Mouse (Mus musculus) MEL (cell line): ENCODE data around the gene Fam181a. TPM values are rescaled to one million over a fixed set of nuclear protein-coding genes. Genes with fewer than 3 reads are reported as not detected.

ENCODE experiments used
- DNase-seq: peaks from one replicate; pipeline ENCODE4 v3.0.0; 2011; ENCODE audit warnings: low read depth, low spot score
- H3K27ac ChIP-seq: 2 replicates; pipeline ENCODE4 v1.5.1; 2012; ENCODE audit warnings: low read depth, mild to moderate bottlenecking, control low read depth, low read length, moderate library complexity; ENCODE audit not compliant: control insufficient read depth
- H3K27me3 ChIP-seq, 2 experiments: fragments of 150-350 bp in 1 of 2; sonication (generic) in 1 of 2; 2 replicates each; pipeline ENCODE4 v1.6.1; 2012; ENCODE audit warnings: low read length in 2 of 2, mild to moderate bottlenecking in 2 of 2, improper control_type of control experiment in 1 of 2, moderate library complexity in 1 of 2; ENCODE audit not compliant: insufficient read depth in 2 of 2, control insufficient read depth in 1 of 2
- H3K36me3 ChIP-seq, 2 experiments: 2 replicates each; pipeline ENCODE4 v1.6.1; 2012 to 2014; ENCODE audit warnings: low read length in 2 of 2, improper control_type of control experiment in 1 of 2, inconsistent platforms in 1 of 2, mild to moderate bottlenecking in 1 of 2; ENCODE audit not compliant: insufficient read depth in 2 of 2, control insufficient read depth in 1 of 2
- H3K4me1 ChIP-seq, 2 experiments: fragments of 150-350 bp in 1 of 2; sonication (generic) in 1 of 2; 2 replicates each; pipeline ENCODE4 v1.6.1; 2012; ENCODE audit warnings: low read length in 2 of 2, improper control_type of control experiment in 1 of 2, mild to moderate bottlenecking in 1 of 2; ENCODE audit not compliant: insufficient read depth in 2 of 2, control insufficient read depth in 1 of 2
- H3K4me3 ChIP-seq, 2 experiments: fragments of 150-350 bp in 1 of 2; sonication (generic) in 1 of 2; 2 replicates each; pipeline ENCODE4 v1.5.1; 2012; ENCODE audit warnings: low read depth in 2 of 2, low read length in 2 of 2, mild to moderate bottlenecking in 2 of 2, moderate library complexity in 2 of 2, control low read depth in 1 of 2, improper control_type of control experiment in 1 of 2; ENCODE audit not compliant: control insufficient read depth in 1 of 2, insufficient read depth in 1 of 2
- H3K79me2 ChIP-seq: 2 replicates; pipeline ENCODE4 v1.6.1; 2012; ENCODE audit warnings: mild to moderate bottlenecking, low read length, moderate library complexity; ENCODE audit not compliant: control insufficient read depth, poor library complexity, insufficient read depth
- H3K9ac ChIP-seq: 2 replicates; pipeline ENCODE4 v1.6.1; 2012; ENCODE audit warnings: low read depth, mild to moderate bottlenecking, control low read depth, low read length, moderate library complexity; ENCODE audit not compliant: control insufficient read depth, poor library complexity, severe bottlenecking
- H3K9me3 ChIP-seq: fragments of 150-350 bp; sonication (generic); replicated peaks from 2 replicates; pipeline ENCODE4 v1.6.1; 2012; ENCODE audit warnings: mild to moderate bottlenecking, low read length, improper control_type of control experiment, moderate library complexity; ENCODE audit not compliant: insufficient read depth
- CHD1 ChIP-seq: IDR thresholded peaks from 2 replicates; pipeline ENCODE4 v1.6.1; 2012; ENCODE audit warnings: low read depth, mild to moderate bottlenecking, inconsistent platforms, low read length, improper control_type of control experiment
- CTCF ChIP-seq, 3 experiments: IDR thresholded peaks in 2 of 3; conservative IDR thresholded peaks in 1 of 3; 2 replicates each; pipeline ENCODE4 v1.5.1; 2011 to 2012; ENCODE audit warnings: low read length in 3 of 3, low read depth in 2 of 3, mild to moderate bottlenecking in 2 of 3, improper control_type of control experiment in 1 of 3, inconsistent platforms in 1 of 3, mixed read lengths in 1 of 3, moderate library complexity in 1 of 3; ENCODE audit not compliant: control insufficient read depth in 1 of 3, insufficient read depth in 1 of 3, poor library complexity in 1 of 3, severe bottlenecking in 1 of 3
- ELF1 ChIP-seq: IDR thresholded peaks from 2 replicates; pipeline ENCODE4 v1.6.1; 2014; ENCODE audit warnings: low read depth, mild to moderate bottlenecking, inconsistent platforms, low read length, improper control_type of control experiment, moderate library complexity
- EP300 ChIP-seq, 2 experiments: IDR thresholded peaks; 2 replicates each; pipeline ENCODE4 v1.6.1; 2011; ENCODE audit warnings: improper control_type of control experiment in 2 of 2, low read length in 2 of 2, low read depth in 1 of 2, mild to moderate bottlenecking in 1 of 2
- GABPA ChIP-seq: IDR thresholded peaks from 2 replicates; pipeline ENCODE4 v1.6.1; 2012; ENCODE audit warnings: low read depth, mild to moderate bottlenecking, inconsistent platforms, low read length, improper control_type of control experiment, moderate library complexity
- HCFC1 ChIP-seq: IDR thresholded peaks from 2 replicates; pipeline ENCODE4 v1.6.1; 2012; ENCODE audit warnings: low read depth, mild to moderate bottlenecking, inconsistent platforms, low read length, improper control_type of control experiment, moderate library complexity
- JUND ChIP-seq: IDR thresholded peaks from 2 replicates; pipeline ENCODE4 v1.6.1; 2011; ENCODE audit warnings: low read depth, mild to moderate bottlenecking, improper control_type of control experiment, low read length
- KAT2A ChIP-seq: conservative IDR thresholded peaks from 2 replicates; pipeline ENCODE4 v1.6.1; 2012; ENCODE audit warnings: low read depth, low read length, improper control_type of control experiment, inconsistent platforms
- MAFK ChIP-seq: IDR thresholded peaks from 2 replicates; pipeline ENCODE4 v1.6.1; 2011; ENCODE audit warnings: low read depth, mild to moderate bottlenecking, low read length, improper control_type of control experiment, borderline replicate concordance
- MAZ ChIP-seq: IDR thresholded peaks from 2 replicates; pipeline ENCODE4 v1.6.1; 2012; ENCODE audit warnings: low read depth, mild to moderate bottlenecking, inconsistent platforms, low read length, improper control_type of control experiment
- MEF2A ChIP-seq: IDR thresholded peaks from 2 replicates; pipeline ENCODE4 v1.6.1; 2014; ENCODE audit warnings: low read depth, mild to moderate bottlenecking, inconsistent platforms, low read length, improper control_type of control experiment; ENCODE audit not compliant: poor library complexity, insufficient replicate concordance, severe bottlenecking; ENCODE audit errors: extremely low read depth
- NRF1 ChIP-seq: IDR thresholded peaks from 2 replicates; pipeline ENCODE4 v1.6.1; 2014; ENCODE audit warnings: low read depth, mild to moderate bottlenecking, inconsistent platforms, low read length, improper control_type of control experiment, moderate library complexity; ENCODE audit not compliant: poor library complexity, insufficient read depth, severe bottlenecking
- POLR2AphosphoS5 ChIP-seq: IDR thresholded peaks from 2 replicates; pipeline ENCODE4 v1.6.1; 2012; ENCODE audit warnings: low read depth, borderline replicate concordance, mild to moderate bottlenecking, inconsistent platforms, low read length, moderate library complexity, mixed read lengths
- SIN3A ChIP-seq: IDR thresholded peaks from 2 replicates; pipeline ENCODE4 v1.6.1; 2012; ENCODE audit warnings: low read length, improper control_type of control experiment, inconsistent platforms
- UBTF ChIP-seq: IDR thresholded peaks from 2 replicates; pipeline ENCODE4 v1.6.1; 2012; ENCODE audit warnings: low read depth, mild to moderate bottlenecking, inconsistent platforms, low read length, improper control_type of control experiment, moderate library complexity, borderline replicate concordance; ENCODE audit not compliant: insufficient read depth
- USF2 ChIP-seq, 2 experiments: IDR thresholded peaks; 2 replicates each; pipeline ENCODE4 v1.6.1; 2011 to 2012; ENCODE audit warnings: improper control_type of control experiment in 2 of 2, low read length in 2 of 2, borderline replicate concordance in 1 of 2, inconsistent platforms in 1 of 2, low read depth in 1 of 2, mild to moderate bottlenecking in 1 of 2; ENCODE audit not compliant: insufficient read depth in 1 of 2
- ZC3H11A ChIP-seq: IDR thresholded peaks from 2 replicates; pipeline ENCODE4 v1.6.1; 2012; ENCODE audit warnings: low read depth, mild to moderate bottlenecking, inconsistent platforms, low read length, improper control_type of control experiment
- ZKSCAN1 ChIP-seq: IDR thresholded peaks from 2 replicates; pipeline ENCODE4 v1.6.1; 2012; ENCODE audit warnings: low read depth, mild to moderate bottlenecking, inconsistent platforms, low read length, improper control_type of control experiment, moderate library complexity
- ZNF384 ChIP-seq: IDR thresholded peaks from 2 replicates; pipeline ENCODE4 v1.6.1; 2012; ENCODE audit warnings: low read depth, mild to moderate bottlenecking, inconsistent platforms, low read length, improper control_type of control experiment
- polyA plus RNA-seq, 2 experiments: library from polyadenylated mRNA; stranded (reverse) in 1 of 2; unstranded in 1 of 2; fragments of >175 nt in 1 of 2; fragments of >200 nt in 1 of 2; gene quantifications; 2 replicates each; pipeline versions ENCODE4 v1.2.1 to v1.2.4; 2012; ENCODE audit warnings: low replicate concordance in 2 of 2, low read depth in 1 of 2; ENCODE audit not compliant: insufficient read length in 2 of 2, insufficient read depth in 1 of 2, missing spikeins in 1 of 2
- total RNA-seq: library from RNA; depleted of rRNA; stranded (reverse); fragments of 300-350 nt; gene quantifications from 2 replicates; pipeline ENCODE4 v1.2.3, GENCODE M21; 2012; rRNA removed

The Fam181a gene
- total and polyA plus RNA-seq, 3 experiments, result not detected

DNA sequence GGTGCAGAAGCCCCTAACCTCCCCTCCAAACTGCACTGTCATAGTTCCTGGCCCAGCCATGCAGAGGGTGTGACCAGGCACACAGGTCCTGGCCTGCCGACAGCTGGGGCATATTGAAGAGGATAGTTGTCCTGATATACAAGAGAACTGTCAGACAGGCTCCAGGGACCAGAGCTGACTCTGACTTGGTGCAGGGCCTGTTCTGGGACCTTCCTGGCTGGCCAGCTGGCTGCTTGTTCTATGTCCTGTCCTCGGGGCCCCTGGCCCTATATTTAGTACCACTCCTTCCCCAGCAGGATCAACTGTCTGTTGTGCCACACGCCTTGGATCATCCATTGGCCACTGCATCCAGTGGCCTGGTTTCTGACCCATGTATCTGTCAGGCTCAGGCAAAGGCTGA, 51.6 kb downstream of the Fam181a start:
- H3K4me1 ChIP-seq, result peaks cover 0 to 6% of the 10 kb centered on the region in 2 experiments; a peak in 2 of 4 replicates
- H3K27me3 ChIP-seq, result peaks cover 0 to 4% of the 10 kb centered on the region in 2 experiments; a peak in 2 of 4 replicates
- no peak overlapping the region for H3K4me3 ChIP-seq
- no peak overlapping the region for H3K27ac ChIP-seq
- no peaks in the 10 kb centered on the region for H3K9me3 ChIP-seq
- TF ChIP-seq KAT2A (no peak), UBTF (no peak), NRF1 (no peak), MAFK (no peak), MAZ (no peak), POLR2AphosphoS5 (no peak), ZNF384 (no peak), ELF1 (no peak), EP300 (IDR thresholded peaks at IDR 0.05; ENCODE audit: low read depth in 1 of 2, low read length in 2 of 2) (no peak), GABPA (no peak), HCFC1 (no peak), ZKSCAN1 (no peak), CHD1 (no peak), MEF2A (no peak), CTCF (IDR thresholded peaks at IDR 0.05 in 2 of 3, conservative IDR thresholded peaks at IDR 0.05 in 1 of 3; ENCODE audit: control insufficient read depth in 1 of 3, insufficient read depth in 1 of 3, low read depth in 2 of 3, low read length in 3 of 3, poor library complexity in 1 of 3, severe bottlenecking in 1 of 3) (no peak), JUND (no peak), USF2 (IDR thresholded peaks at IDR 0.05; ENCODE audit: borderline replicate concordance in 1 of 2, insufficient read depth in 1 of 2, low read depth in 1 of 2, low read length in 2 of 2) (no peak), SIN3A (no peak), ZC3H11A (no peak)
- TF ChIP-seq, all 39 proteins: peak for 0
- no peaks in the 10 kb centered on the region for H3K79me2 ChIP-seq
- peaks cover 0 to 3% of the 10 kb centered on the region in 2 experiments; a peak in 1 of 4 replicates for H3K36me3 ChIP-seq
- H3K9ac ChIP-seq, result no peak overlapping the region
- no peak for DNase-seq

Other genes with a start within 250 kb of the Fam181a start
- not detected in 2 replicates for gene Prima1, start 68.8 kb upstream of the Fam181a start, total RNA-seq
- gene Prima1, start 68.8 kb upstream of the Fam181a start, polyA plus RNA-seq, result not detected
- not detected in 2 replicates for gene Asb2, start 45.0 kb downstream of the Fam181a start, total RNA-seq
- under 1 TPM in 1 of 2 experiments, not detected in 1; 0.18 TPM for gene Asb2, start 45.0 kb downstream of the Fam181a start, polyA plus RNA-seq
- 8.4 and 10.1 TPM in 2 replicates for gene Otub2, start 77.7 kb downstream of the Fam181a start, total RNA-seq
- 100 to 1,000 TPM in 1 of 2 experiments, 10 to 100 TPM in 1; 12.3 to 126 TPM for gene Otub2, start 77.7 kb downstream of the Fam181a start, polyA plus RNA-seq
- 0.98 and 2.1 TPM in 2 replicates for gene 9330161L09Rik, start 96.8 kb downstream of the Fam181a start, total RNA-seq
- 1 to 10 TPM in 1 of 2 experiments, not detected in 1; 1.8 TPM for gene 9330161L09Rik, start 96.8 kb downstream of the Fam181a start, polyA plus RNA-seq
- 107 and 113 TPM in 2 replicates for gene Ddx24, start 114.9 kb downstream of the Fam181a start, total RNA-seq
- 100 to 1,000 TPM; 124 to 876 TPM for gene Ddx24, start 114.9 kb downstream of the Fam181a start, polyA plus RNA-seq
- 62.7 and 103 TPM in 2 replicates for gene Ifi27, start 123.2 kb downstream of the Fam181a start, total RNA-seq
- gene Ifi27, start 123.2 kb downstream of the Fam181a start, polyA plus RNA-seq, result 100 to 1,000 TPM in 1 of 2 experiments, not detected in 1; 105 TPM
- gene Ifi27l2a, start 132.7 kb downstream of the Fam181a start, total RNA-seq, result 3.2 and 4.4 TPM in 2 replicates
- 1 to 10 TPM in 1 of 2 experiments, not detected in 1; 3.5 TPM for gene Ifi27l2a, start 132.7 kb downstream of the Fam181a start, polyA plus RNA-seq
- gene Ifi27l2b, start 146.2 kb downstream of the Fam181a start, total RNA-seq, result not detected in 2 replicates
- under 1 TPM in 1 of 2 experiments, not detected in 1; 0.07 TPM for gene Ifi27l2b, start 146.2 kb downstream of the Fam181a start, polyA plus RNA-seq
- gene Ppp4r4, start 221.3 kb downstream of the Fam181a start, total RNA-seq, result 1.0 and 1.3 TPM in 2 replicates
- 1 to 10 TPM in 1 of 2 experiments, not detected in 1; 3.0 TPM for gene Ppp4r4, start 221.3 kb downstream of the Fam181a start, polyA plus RNA-seq